Mouse (Mus musculus) midbrain, embryonic 14.5 days (tissue): ENCODE measurements around the gene Fitm1. TPM values are rescaled to one million over a fixed set of nuclear protein-coding genes. Genes with fewer than 3 reads are reported as not detected.
A peak's percentile ranks its signal among the peaks of the same experiment; 100 is the strongest.

Experiments used
- ATAC-seq: fragments of 200-750 bp; cut with Nextera tagmentation; 2 replicates; pipeline ENCODE4 v1.8.0; 2017; ENCODE audit warnings: moderate number of reproducible peaks, moderate library complexity; ENCODE audit not compliant: low FRiP score, low TSS enrichment
- DNase-seq: peaks from one replicate; pipeline ENCODE4 v3.0.0-alpha.2; 2015
- H3K27ac ChIP-seq: fragments of 300-500 bp; sonication (generic); replicated peaks from 2 replicates; pipeline ENCODE4 v1.5.1; 2014; ENCODE audit warnings: mild to moderate bottlenecking, low read depth, low read length, moderate library complexity
- H3K27me3 ChIP-seq: fragments of 300-500 bp; sonication (generic); 2 replicates; pipeline ENCODE4 v1.6.1; 2014; ENCODE audit warnings: low read length, control low read depth, mixed read lengths; ENCODE audit not compliant: control insufficient read depth, insufficient read depth
- H3K36me3 ChIP-seq: fragments of 300-500 bp; sonication (generic); 2 replicates; pipeline ENCODE4 v1.6.1; 2014; ENCODE audit warnings: low read length, control low read depth; ENCODE audit not compliant: control insufficient read depth, insufficient read depth
- H3K4me1 ChIP-seq: fragments of 300-500 bp; sonication (generic); 2 replicates; pipeline ENCODE4 v1.6.1; 2014; ENCODE audit warnings: mild to moderate bottlenecking, antibody characterized with exemption, low read length, control low read depth; ENCODE audit not compliant: control insufficient read depth, insufficient read depth
- H3K4me2 ChIP-seq: fragments of 300-500 bp; sonication (generic); 2 replicates; pipeline ENCODE4 v1.6.1; 2014; ENCODE audit warnings: mild to moderate bottlenecking, low read length, moderate library complexity
- H3K4me3 ChIP-seq: fragments of 300-500 bp; sonication (generic); replicated peaks from 2 replicates; pipeline ENCODE4 v1.5.1; 2014; ENCODE audit warnings: low read depth, low read length
- H3K9ac ChIP-seq: fragments of 300-500 bp; sonication (generic); replicated peaks from 2 replicates; pipeline ENCODE4 v1.6.1; 2014; ENCODE audit warnings: mild to moderate bottlenecking, low read length, moderate library complexity
- H3K9me3 ChIP-seq: fragments of 300-500 bp; sonication (generic); 2 replicates; pipeline ENCODE4 v1.6.1; 2016; ENCODE audit warnings: low read length, control low read depth, mixed read lengths; ENCODE audit not compliant: control insufficient read depth
- WGBS: fragments of 180-500 bp; shearing (Covaris S2); extraction: QIAGEN DNeasy Blood & Tissue Kit; methylation state at CpG from one replicate; pipeline ENCODE4 v1.1.7; 2014; 5-methylcytosine and 5-hydroxymethylcytosine counted together
- polyA plus RNA-seq: library from polyadenylated mRNA; unstranded; fragments of >200 nt; fragmentation: Nextera tagmentation; extraction: Ambion mirVana; gene quantifications from 2 replicates; pipeline ENCODE4 v1.2.1, GENCODE M21; 2014

The Fitm1 gene
- polyA plus RNA-seq, 1 experiment from 2014 or later: not detected

- under 1% methylated on average over 51 of the region's 51 CpGs for WGBS
- Histone ChIP-seq H3K27ac (peak within 1 kb of the TSS; percentile 98), H3K27me3 (no peaks in the 10 kb centered on the region), H3K9ac (peak within 1 kb of the TSS; percentile 75), H3K4me2 (peak within 1 kb of the TSS; percentile 89), H3K9me3 (no peaks in the 10 kb centered on the region), H3K36me3 (peaks cover 22% of the 10 kb centered on the region), H3K4me1 (peaks cover 11% of the 10 kb centered on the region), H3K4me3 (peak within 1 kb of the TSS; percentile 67)
- peak; percentile 97 for ATAC-seq
- DNase-seq: peak; percentile 99
Measured at GRCm38 (mm10) chr14:55560202-55561073, 15.0 kb upstream of the Fitm1 start, which contains the start of gene A730061H03Rik. Gene A730061H03Rik, minus strand, starts transcription at chr14:55560406.

GRCm38 (mm10) chr14:55561860-55562259 lies 13.6 kb upstream of the Fitm1 start:
- H3K4me1 ChIP-seq: peaks cover 11% of the 10 kb centered on the region
- WGBS: 85% methylated on average over 10 of the region's 10 CpGs
- H3K4me2 ChIP-seq: 0 out of 2 replicates have a peak overlapping the region, but pooled peaks have one; percentile 89
- DNase-seq (no peak), ATAC-seq (no peak)
- no peaks in the 10 kb centered on the region for H3K27me3 ChIP-seq
- H3K4me3 ChIP-seq: no peak overlapping the region
- H3K9me3 ChIP-seq: no peaks in the 10 kb centered on the region
- H3K27ac ChIP-seq: no peak overlapping the region
- H3K9ac ChIP-seq: no peak overlapping the region
- H3K36me3 ChIP-seq: peaks cover 36% of the 10 kb centered on the region

DNA sequence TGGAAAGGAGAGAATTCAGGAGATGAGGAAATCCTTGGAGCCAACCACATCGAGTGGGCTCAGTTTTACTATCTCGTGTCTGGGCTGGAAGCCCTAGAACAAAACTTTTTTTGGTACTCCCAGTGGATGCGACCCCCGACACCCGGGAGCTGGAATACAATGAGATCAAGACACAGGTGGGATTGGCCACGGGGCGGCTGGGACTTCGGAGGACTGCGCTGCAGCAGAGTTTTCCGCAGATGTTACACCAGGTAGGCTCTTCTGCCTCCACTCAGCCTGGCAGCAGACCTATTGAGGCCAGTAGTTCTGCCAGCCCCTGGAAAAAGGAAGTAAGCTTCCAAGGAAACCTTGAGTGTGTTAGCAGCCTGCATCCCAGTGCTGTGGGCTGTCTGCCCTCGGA lies 12.2 kb upstream of the Fitm1 start:
- 93% methylated on average over 11 of the region's 11 CpGs for WGBS
- Histone ChIP-seq H3K9me3 (no peaks in the 10 kb centered on the region), H3K9ac (no peak overlapping the region), H3K4me3 (no peak overlapping the region), H3K36me3 (peaks cover 49% of the 10 kb centered on the region), H3K27me3 (no peaks in the 10 kb centered on the region), H3K4me2 (no peak overlapping the region), H3K4me1 (peaks cover 11% of the 10 kb centered on the region), H3K27ac (no peak overlapping the region)
- DNase-seq (no peak), ATAC-seq (no peak)

GRCm38 (mm10) chr14:55565748-55566147 lies 9.7 kb upstream of the Fitm1 start:
- H3K9ac ChIP-seq: no peak overlapping the region
- DNase-seq: no peak
- H3K4me3 ChIP-seq: no peak overlapping the region
- 88% methylated on average over 3 of the region's 3 CpGs for WGBS
- H3K27ac ChIP-seq: no peak overlapping the region
- H3K4me2 ChIP-seq: no peak overlapping the region
- H3K36me3 ChIP-seq: peaks cover 74% of the 10 kb centered on the region
- H3K4me1 ChIP-seq: peaks cover 8% of the 10 kb centered on the region
- ATAC-seq: no peak
- H3K27me3 ChIP-seq: no peaks in the 10 kb centered on the region
- H3K9me3 ChIP-seq: no peaks in the 10 kb centered on the region

DNA sequence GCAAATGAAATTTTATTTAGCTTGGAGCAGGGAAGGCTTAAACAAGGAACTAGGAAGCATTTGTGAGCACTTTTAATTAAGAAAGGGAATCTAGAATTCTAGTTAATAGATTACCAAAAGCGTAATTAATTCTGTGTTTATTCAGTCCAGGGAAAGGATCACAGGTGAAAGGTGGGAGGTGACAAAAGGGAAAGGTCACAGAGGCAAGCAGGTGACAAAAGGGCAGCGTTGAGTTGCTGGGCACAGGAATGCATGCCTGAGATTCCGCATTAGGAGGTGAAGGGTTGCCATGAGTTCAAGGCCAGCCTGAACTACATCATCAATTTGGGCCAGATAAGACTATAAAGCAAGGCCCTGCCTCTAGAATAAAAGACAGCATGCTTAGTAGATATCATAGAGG lies 7.9 kb upstream of the Fitm1 start:
- H3K36me3 ChIP-seq: peaks cover 74% of the 10 kb centered on the region
- no peak overlapping the region for H3K9ac ChIP-seq
- no peaks in the 10 kb centered on the region for H3K4me1 ChIP-seq
- ATAC-seq: no peak
- no peaks in the 10 kb centered on the region for H3K9me3 ChIP-seq
- H3K4me2 ChIP-seq: no peak overlapping the region
- H3K4me3 ChIP-seq: no peak overlapping the region
- H3K27me3 ChIP-seq: no peaks in the 10 kb centered on the region
- WGBS: 89% methylated on average over 3 of the region's 3 CpGs
- no peak for DNase-seq
- no peak overlapping the region for H3K27ac ChIP-seq

GRCm38 (mm10) chr14:55570588-55570987 lies 4.8 kb upstream of the Fitm1 start:
- H3K9me3 ChIP-seq: no peaks in the 10 kb centered on the region
- no peak overlapping the region for H3K9ac ChIP-seq
- no peak overlapping the region for H3K4me3 ChIP-seq
- no peak overlapping the region for H3K27ac ChIP-seq
- ATAC-seq: no peak
- H3K4me2 ChIP-seq: no peak overlapping the region
- no peaks in the 10 kb centered on the region for H3K27me3 ChIP-seq
- no peaks in the 10 kb centered on the region for H3K4me1 ChIP-seq
- 91% methylated on average over 2 of the region's 2 CpGs for WGBS
- H3K36me3 ChIP-seq: peaks cover 50% of the 10 kb centered on the region
- no peak for DNase-seq

DNA sequence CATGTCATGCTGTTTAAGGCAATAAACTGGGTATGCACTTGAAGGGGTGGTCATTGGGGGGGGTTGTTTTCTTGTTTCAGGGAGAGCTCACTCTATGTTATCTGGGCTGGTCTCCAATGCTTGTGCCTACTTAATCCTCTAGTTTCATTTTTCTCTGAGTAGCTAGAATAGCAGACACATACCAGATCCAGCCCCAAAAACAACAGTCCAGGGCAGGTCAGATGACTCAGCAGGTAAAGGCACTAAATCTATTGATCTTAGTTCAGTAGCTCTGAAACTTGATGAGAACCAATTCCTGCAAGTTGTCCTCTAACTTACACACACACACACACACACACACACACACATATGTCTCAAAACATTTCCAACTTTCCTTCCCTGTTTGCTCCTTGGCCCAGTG lies 3.7 kb upstream of the Fitm1 start:
- Histone ChIP-seq H3K27ac (no peak overlapping the region), H3K4me1 (no peaks in the 10 kb centered on the region), H3K9ac (no peak overlapping the region), H3K4me3 (no peak overlapping the region), H3K27me3 (no peaks in the 10 kb centered on the region), H3K36me3 (peaks cover 39% of the 10 kb centered on the region), H3K9me3 (no peaks in the 10 kb centered on the region), H3K4me2 (no peak overlapping the region)
- DNase-seq: no peak
- ATAC-seq: no peak

DNA sequence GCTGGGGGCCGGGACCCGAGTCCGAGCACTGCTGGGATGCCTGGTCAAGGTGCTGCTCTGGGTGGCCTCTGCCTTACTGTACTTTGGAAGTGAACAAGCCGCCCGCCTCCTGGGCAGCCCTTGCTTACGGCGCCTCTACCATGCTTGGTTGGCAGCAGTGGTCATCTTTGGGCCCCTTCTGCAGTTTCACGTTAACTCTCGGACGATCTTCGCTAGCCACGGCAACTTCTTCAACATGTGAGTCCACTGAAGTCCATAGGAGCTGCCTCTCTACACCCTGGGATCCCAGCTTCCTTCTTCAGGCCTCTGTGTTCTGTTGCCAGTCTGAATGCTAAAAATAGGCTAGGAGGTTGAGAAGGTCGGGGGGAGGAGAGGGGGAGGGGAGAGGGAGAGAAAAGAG lies 294 bp downstream of the Fitm1 start:
- no peak overlapping the region for H3K9ac ChIP-seq
- H3K4me3 ChIP-seq: no peak overlapping the region
- H3K27me3 ChIP-seq: no peaks in the 10 kb centered on the region
- H3K9me3 ChIP-seq: no peaks in the 10 kb centered on the region
- DNase-seq (no peak), ATAC-seq (no peak)
- H3K27ac ChIP-seq: no peak overlapping the region
- peaks cover 11% of the 10 kb centered on the region for H3K36me3 ChIP-seq
- 80% methylated on average over 13 of the region's 13 CpGs for WGBS
- peaks cover 13% of the 10 kb centered on the region for H3K4me1 ChIP-seq
- no peak overlapping the region for H3K4me2 ChIP-seq

DNA sequence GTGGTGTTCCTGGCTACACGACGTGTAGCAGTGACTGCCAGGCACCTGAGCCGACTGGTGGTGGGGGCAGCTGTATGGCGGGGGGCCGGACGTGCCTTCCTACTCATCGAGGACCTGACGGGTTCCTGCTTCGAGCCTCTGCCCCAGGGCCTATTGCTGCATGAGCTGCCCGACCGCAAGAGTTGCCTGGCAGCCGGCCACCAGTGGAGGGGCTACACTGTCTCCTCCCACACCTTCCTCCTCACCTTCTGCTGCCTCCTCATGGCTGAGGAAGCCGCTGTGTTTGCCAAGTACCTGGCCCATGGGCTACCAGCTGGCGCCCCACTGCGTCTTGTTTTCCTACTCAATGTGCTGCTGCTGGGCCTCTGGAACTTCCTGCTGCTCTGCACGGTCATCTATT lies 959 bp downstream of the Fitm1 start:
- DNase-seq (no peak), ATAC-seq (no peak)
- H3K9ac ChIP-seq: no peak overlapping the region
- no peak overlapping the region for H3K4me2 ChIP-seq
- peaks cover 13% of the 10 kb centered on the region for H3K4me1 ChIP-seq
- H3K9me3 ChIP-seq: no peaks in the 10 kb centered on the region
- H3K36me3 ChIP-seq: peaks cover 17% of the 10 kb centered on the region
- no peak overlapping the region for H3K27ac ChIP-seq
- WGBS: 79% methylated on average over 16 of the region's 16 CpGs
- H3K4me3 ChIP-seq: no peak overlapping the region
- H3K27me3 ChIP-seq: no peaks in the 10 kb centered on the region
